Mouse (Mus musculus): ENCODE data around the gene Aspm. TPM values are rescaled to one million over a fixed set of nuclear protein-coding genes. Genes with fewer than 3 reads are reported as not detected.

The Aspm gene
- total and polyA plus RNA-seq, 2 experiments: 0.02 to 0.28 TPM

DNA sequence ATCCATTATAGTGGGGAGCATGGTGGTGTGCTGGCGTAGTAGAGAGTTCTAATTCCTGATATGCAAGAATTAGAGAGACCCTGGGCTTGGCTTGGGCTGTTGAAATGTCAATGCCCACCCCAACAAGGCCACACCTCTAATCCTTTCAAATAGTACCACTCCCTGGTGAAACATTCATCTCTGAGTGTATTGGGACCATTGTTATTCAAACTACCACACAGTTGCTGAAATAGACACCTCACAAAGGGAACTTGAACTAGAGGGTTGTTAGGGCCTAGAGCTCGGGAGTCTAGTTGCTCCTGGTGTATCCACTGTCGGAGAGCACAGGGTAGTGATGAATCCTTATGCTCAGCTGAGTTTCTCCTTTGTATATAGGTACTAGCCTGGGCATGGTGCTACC lies 40.1 kb downstream of the Aspm start:
- TF ChIP-seq CTCF (IDR thresholded peaks at IDR 0.05; ENCODE audit: low read depth, low read length): no peak
- TF ChIP-seq POLR2A (IDR thresholded peaks at IDR 0.05; ENCODE audit: extremely low read depth, insufficient read depth, low read length): no peak
- DNase-seq (ENCODE audit: extremely low read depth, low read depth, low spot score): no peak
- Histone ChIP-seq H3K79me2 (ENCODE audit: control insufficient read depth, insufficient read depth, low read length) (no peaks in the 10 kb centered on the region), H3K4me3 (ENCODE audit: insufficient read depth, low read depth, low read length) (no peak overlapping the region), H3K36me3 (ENCODE audit: control insufficient read depth, insufficient read depth, low read length) (no peaks in the 10 kb centered on the region), H3K9ac (ENCODE audit: low read depth, low read length) (no peak overlapping the region), H3K4me1 (ENCODE audit: control insufficient read depth, insufficient read depth, low read length) (no peaks in the 10 kb centered on the region), H3K27ac (replicated peaks; ENCODE audit: insufficient read depth, low read depth, low read length) (no peak overlapping the region), H3K27me3 (ENCODE audit: control insufficient read depth, insufficient read depth, low read length) (no peaks in the 10 kb centered on the region)
- 96% methylated on average over 3 of the region's 3 CpGs for WGBS

DNA sequence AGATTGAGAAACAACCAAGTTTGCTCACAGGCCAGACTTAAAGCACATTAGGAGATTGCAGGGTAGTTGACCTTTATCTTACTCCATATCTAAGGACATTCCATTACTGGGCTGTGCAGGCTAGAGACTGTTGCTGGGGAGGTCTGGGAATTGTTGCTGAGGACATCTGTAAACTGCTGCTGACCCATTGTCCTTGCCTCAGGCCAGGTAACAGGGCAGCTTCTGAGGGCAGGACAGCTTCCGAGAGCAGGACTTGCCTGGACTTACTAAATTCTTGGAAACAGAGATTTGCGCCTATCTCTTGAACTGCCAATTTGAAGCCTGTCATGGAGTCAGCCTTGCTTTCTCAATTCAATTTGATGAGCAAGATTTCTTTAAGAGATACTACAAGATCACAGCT lies 40.8 kb downstream of the Aspm start:
- H3K9ac ChIP-seq (ENCODE audit: low read depth, low read length): no peak overlapping the region
- no peak for TF ChIP-seq CTCF (IDR thresholded peaks at IDR 0.05; ENCODE audit: low read depth, low read length)
- TF ChIP-seq POLR2A (IDR thresholded peaks at IDR 0.05; ENCODE audit: extremely low read depth, insufficient read depth, low read length): no peak
- no peaks in the 10 kb centered on the region for H3K36me3 ChIP-seq (ENCODE audit: control insufficient read depth, insufficient read depth, low read length)
- 0 out of 2 replicates have a peak, but pooled peaks cover under 1% of the 10 kb centered on the region for H3K4me1 ChIP-seq (ENCODE audit: control insufficient read depth, insufficient read depth, low read length)
- WGBS: 83% methylated on average over 2 of the region's 2 CpGs
- H3K27me3 ChIP-seq (ENCODE audit: control insufficient read depth, insufficient read depth, low read length): no peaks in the 10 kb centered on the region
- H3K27ac ChIP-seq (replicated peaks; ENCODE audit: insufficient read depth, low read depth, low read length): no peak overlapping the region
- H3K79me2 ChIP-seq (ENCODE audit: control insufficient read depth, insufficient read depth, low read length): no peaks in the 10 kb centered on the region; the same call in 1 of the 2 replicates
- no peak for DNase-seq (ENCODE audit: extremely low read depth, low read depth, low spot score)
- H3K4me3 ChIP-seq (ENCODE audit: insufficient read depth, low read depth, low read length): no peak overlapping the region

DNA sequence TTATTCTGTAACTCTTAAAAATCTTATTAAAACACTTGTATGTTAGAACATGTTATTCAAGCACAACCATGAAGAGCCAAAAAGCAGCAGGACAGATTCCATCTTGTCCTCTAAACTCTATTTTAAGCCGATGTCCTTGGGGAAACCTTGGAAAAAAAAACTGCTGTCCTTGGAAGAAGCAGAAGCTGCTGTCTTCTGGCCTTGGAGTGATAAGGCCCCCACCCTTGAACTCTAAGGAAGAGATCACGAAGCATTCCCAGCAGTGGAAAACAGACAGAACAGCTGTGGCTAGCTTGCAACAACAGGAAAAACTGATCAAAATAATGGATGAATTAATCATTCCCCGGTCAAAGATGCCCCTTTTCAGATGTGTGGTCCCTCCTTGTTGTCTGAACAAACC lies 41.6 kb downstream of the Aspm start:
- Histone ChIP-seq H3K27ac (replicated peaks; ENCODE audit: insufficient read depth, low read depth, low read length) (no peak overlapping the region), H3K4me3 (ENCODE audit: insufficient read depth, low read depth, low read length) (no peak overlapping the region), H3K27me3 (ENCODE audit: control insufficient read depth, insufficient read depth, low read length) (no peaks in the 10 kb centered on the region), H3K79me2 (ENCODE audit: control insufficient read depth, insufficient read depth, low read length) (no peaks in the 10 kb centered on the region; the same call in 1 of the 2 replicates), H3K4me1 (ENCODE audit: control insufficient read depth, insufficient read depth, low read length) (peaks cover 7% of the 10 kb centered on the region; the same call in 1 of the 2 replicates), H3K9ac (ENCODE audit: low read depth, low read length) (no peak overlapping the region), H3K36me3 (ENCODE audit: control insufficient read depth, insufficient read depth, low read length) (no peaks in the 10 kb centered on the region)
- WGBS: 75% methylated on average over 3 of the region's 3 CpGs
- DNase-seq (ENCODE audit: extremely low read depth, low read depth, low spot score): no peak
- TF ChIP-seq CTCF (IDR thresholded peaks at IDR 0.05; ENCODE audit: low read depth, low read length): no peak
- no peak for TF ChIP-seq POLR2A (IDR thresholded peaks at IDR 0.05; ENCODE audit: extremely low read depth, insufficient read depth, low read length)

DNA sequence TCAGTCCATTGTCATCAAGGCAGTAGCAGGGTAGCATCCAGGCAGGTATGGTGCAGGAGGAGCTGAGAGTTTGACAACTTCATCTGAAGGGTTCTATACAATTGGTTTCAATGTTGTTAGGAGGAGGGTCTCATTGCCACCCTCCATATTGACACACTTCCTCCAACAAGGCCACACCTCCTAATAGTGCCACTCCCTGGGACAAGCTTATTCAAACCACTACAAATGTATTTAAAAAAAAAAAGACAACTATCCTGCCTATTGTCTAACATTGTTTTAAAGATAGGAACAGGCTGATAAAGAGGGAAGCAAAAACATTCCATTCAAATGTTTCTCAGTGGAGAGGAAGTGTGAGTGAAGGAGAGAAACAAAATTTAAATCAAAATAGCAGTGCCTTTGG lies 45.2 kb downstream of the Aspm start:
- H3K9ac ChIP-seq (ENCODE audit: low read depth, low read length): no peak overlapping the region
- H3K27me3 ChIP-seq (ENCODE audit: control insufficient read depth, insufficient read depth, low read length): no peaks in the 10 kb centered on the region
- peaks cover 10% of the 10 kb centered on the region; the same call in 1 of the 2 replicates for H3K4me1 ChIP-seq (ENCODE audit: control insufficient read depth, insufficient read depth, low read length)
- H3K79me2 ChIP-seq (ENCODE audit: control insufficient read depth, insufficient read depth, low read length): no peaks in the 10 kb centered on the region; the same call in 1 of the 2 replicates
- H3K27ac ChIP-seq (replicated peaks; ENCODE audit: insufficient read depth, low read depth, low read length): no peak overlapping the region
- H3K4me3 ChIP-seq (ENCODE audit: insufficient read depth, low read depth, low read length): no peak overlapping the region
- no peak for TF ChIP-seq POLR2A (IDR thresholded peaks at IDR 0.05; ENCODE audit: extremely low read depth, insufficient read depth, low read length)
- no peak for TF ChIP-seq CTCF (IDR thresholded peaks at IDR 0.05; ENCODE audit: low read depth, low read length)
- no peaks in the 10 kb centered on the region for H3K36me3 ChIP-seq (ENCODE audit: control insufficient read depth, insufficient read depth, low read length)
- no peak for DNase-seq (ENCODE audit: extremely low read depth, low read depth, low spot score)

DNA sequence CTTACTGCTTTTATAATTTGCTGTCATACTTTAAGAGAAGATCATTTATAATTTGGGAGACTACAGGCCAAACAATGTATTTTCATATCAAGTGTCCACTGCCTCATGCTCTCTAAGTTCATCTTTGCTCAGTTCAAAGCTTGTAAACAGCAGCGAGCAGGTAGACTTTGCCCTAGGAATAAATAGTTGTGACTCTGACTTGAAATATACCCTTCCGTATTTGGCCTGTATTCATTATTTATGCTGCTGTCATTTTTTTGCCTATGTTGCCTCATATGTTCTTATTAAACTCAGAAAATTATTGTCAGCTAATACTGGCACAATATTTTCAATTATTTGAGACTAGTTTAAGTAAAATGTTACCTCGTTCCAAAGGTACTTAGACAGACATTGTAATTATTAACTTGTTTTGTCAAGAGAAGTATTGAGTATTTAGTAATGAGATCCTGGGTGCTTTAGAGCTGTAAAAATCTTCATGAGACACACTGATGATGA lies 46.7 kb downstream of the Aspm start, which contains the start of gene F13b:
TSS of gene F13b (plus strand) at position 445 of the 495 bp plus-strand sequence.
- peak; percentile 93 for DNase-seq (ENCODE audit: extremely low read depth, low read depth, low spot score)
- Histone ChIP-seq H3K27me3 (ENCODE audit: control insufficient read depth, insufficient read depth, low read length) (no peaks in the 10 kb centered on the region), H3K36me3 (ENCODE audit: control insufficient read depth, insufficient read depth, low read length) (no peaks in the 10 kb centered on the region), H3K79me2 (ENCODE audit: control insufficient read depth, insufficient read depth, low read length) (peaks cover 3% of the 10 kb centered on the region; the same call in 1 of the 2 replicates), H3K4me3 (ENCODE audit: insufficient read depth, low read depth, low read length) (peak within 1 kb of the TSS; percentile 51), H3K27ac (replicated peaks; ENCODE audit: insufficient read depth, low read depth, low read length) (peak within 1 kb of the TSS; percentile 52), H3K4me1 (ENCODE audit: control insufficient read depth, insufficient read depth, low read length) (peaks cover 10% of the 10 kb centered on the region; the same call in 1 of the 2 replicates), H3K9ac (ENCODE audit: low read depth, low read length) (0 out of 2 replicates have a peak within 1 kb of the TSS, but pooled peaks have one; percentile 29)
- TF ChIP-seq CTCF (IDR thresholded peaks at IDR 0.05; ENCODE audit: low read depth, low read length): peak; percentile 12; the same call in 1 of the 2 replicates
- no peak for TF ChIP-seq POLR2A (IDR thresholded peaks at IDR 0.05; ENCODE audit: extremely low read depth, insufficient read depth, low read length)
- 21% methylated on average over 3 of the region's 3 CpGs for WGBS

DNA sequence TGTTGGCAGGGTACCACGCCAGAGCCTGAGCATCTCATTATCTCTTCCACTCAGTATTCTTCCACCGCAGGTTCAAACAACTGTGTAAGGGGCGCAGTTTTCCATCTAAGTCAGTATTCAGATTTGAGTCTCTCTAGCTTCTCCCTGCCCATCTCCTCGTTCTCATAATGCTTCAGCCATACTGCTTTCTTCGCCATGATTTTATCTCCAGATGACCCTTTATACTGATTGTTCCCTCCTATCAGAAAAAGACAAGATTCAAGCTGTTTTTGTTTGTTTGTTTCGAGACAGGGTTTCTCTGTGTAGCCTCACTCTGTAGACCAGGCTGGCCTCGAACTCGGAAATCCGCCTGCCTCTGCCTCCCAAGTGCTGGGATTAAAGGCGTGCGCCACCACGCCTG lies 60.0 kb downstream of the Aspm start:
- Histone ChIP-seq H3K27me3 (ENCODE audit: control insufficient read depth, insufficient read depth, low read length) (no peaks in the 10 kb centered on the region), H3K79me2 (ENCODE audit: control insufficient read depth, insufficient read depth, low read length) (no peaks in the 10 kb centered on the region), H3K36me3 (ENCODE audit: control insufficient read depth, insufficient read depth, low read length) (peaks cover 40% of the 10 kb centered on the region), H3K9ac (ENCODE audit: low read depth, low read length) (no peak overlapping the region), H3K4me1 (ENCODE audit: control insufficient read depth, insufficient read depth, low read length) (no peaks in the 10 kb centered on the region), H3K27ac (replicated peaks; ENCODE audit: insufficient read depth, low read depth, low read length) (no peak overlapping the region), H3K4me3 (ENCODE audit: insufficient read depth, low read depth, low read length) (no peak overlapping the region)
- 84% methylated on average over 12 of the region's 12 CpGs for WGBS
- DNase-seq (ENCODE audit: extremely low read depth, low read depth, low spot score): no peak
- TF ChIP-seq CTCF (IDR thresholded peaks at IDR 0.05; ENCODE audit: low read depth, low read length): no peak
- TF ChIP-seq POLR2A (IDR thresholded peaks at IDR 0.05; ENCODE audit: extremely low read depth, insufficient read depth, low read length): no peak

Other genes starting within 250 kb of the Aspm start
- not detected in 2 replicates for gene Crb1, start 77.7 kb upstream of the Aspm start, total RNA-seq (2014; rRNA removed)
- not detected in 2 replicates for gene Crb1, start 77.7 kb upstream of the Aspm start, polyA plus RNA-seq (2012; rRNA removed)
- 6.6 and 7.6 TPM in 2 replicates for gene Zbtb41, start 32.5 kb upstream of the Aspm start, total RNA-seq (2014; rRNA removed)
- 2.0 and 2.1 TPM in 2 replicates for gene Zbtb41, start 32.5 kb upstream of the Aspm start, polyA plus RNA-seq (2012; rRNA removed)
- 301 and 444 TPM in 2 replicates for gene F13b, start 46.9 kb downstream of the Aspm start, total RNA-seq (2014; rRNA removed)
- 47.5 and 51.0 TPM in 2 replicates for gene F13b, start 46.9 kb downstream of the Aspm start, polyA plus RNA-seq (2012; rRNA removed)
- 331 and 378 TPM in 2 replicates for gene Cfhr1, start 105.5 kb downstream of the Aspm start, total RNA-seq (2014; rRNA removed)
- gene Cfhr1, start 105.5 kb downstream of the Aspm start, polyA plus RNA-seq (2012; rRNA removed): 41.5 and 56.6 TPM in 2 replicates